ENCODE assay signal across 8 mouse cellular contexts in genomic region chr1:155812581-155813499, GRCm38 (mm10). TPM values are rescaled to one million over a fixed set of nuclear protein-coding genes. Genes with fewer than 3 reads are reported as not detected.
DNase-seq lines count a peak whose midpoint lies in the region; ATAC-seq and TF ChIP-seq lines count a peak whose summit lies in the region.

Gene Qsox1 (minus strand): TSS chr1:155812889.

- peak; percentile 85 for DNase-seq in 3T3-L1 (ENCODE audit: low read depth, low spot score)
- DNase-seq in adrenal gland, postnatal 4 days (ENCODE audit: low spot score in 2 of 2) = peak; percentile 61 to 74
- DNase-seq in embryonic facial prominence, embryonic 14.5 days (ENCODE audit: low spot score) = peak; percentile 93
- DNase-seq in heart, adult 8-10 months (ENCODE audit: low spot score) = peak; percentile 82
- peak; percentile 87 for DNase-seq in kidney, adult 9 months
- peak; percentile 89 for DNase-seq in limb, embryonic 14.5 days (ENCODE audit: low spot score)
- peak; percentile 86 for DNase-seq in midbrain, postnatal 0 days (ENCODE audit: low spot score)
- DNase-seq in spleen, postnatal 14 days (ENCODE audit: low spot score in 2 of 2) = peak; percentile 76 to 82

- peaks cover 27% of the 10 kb centered on the region for H3K4me1 ChIP-seq in embryonic facial prominence, embryonic 14.5 days (ENCODE audit: control insufficient read depth, insufficient read depth, low read length)
- H3K4me1 ChIP-seq in limb, embryonic 14.5 days (ENCODE audit: control insufficient read depth, insufficient read depth, low read length) = peaks cover 23% of the 10 kb centered on the region
- peaks cover 8% of the 10 kb centered on the region; the same call in 1 of the 2 replicates for H3K4me1 ChIP-seq in midbrain, postnatal 0 days (ENCODE audit: insufficient read depth, low read length)

- ATAC-seq in embryonic facial prominence, embryonic 14.5 days (ENCODE audit: low read depth) = peak; percentile 95
- peak; percentile 96 for ATAC-seq in limb, embryonic 14.5 days (ENCODE audit: low FRiP score, low read depth)
- peak; percentile 92 for ATAC-seq in midbrain, postnatal 0 days (ENCODE audit: low FRiP score)

- H3K9me3 ChIP-seq in embryonic facial prominence, embryonic 14.5 days (ENCODE audit: control insufficient read depth, low read length) = no peaks in the 10 kb centered on the region
- H3K9me3 ChIP-seq in limb, embryonic 14.5 days (ENCODE audit: control insufficient read depth, low read length) = no peaks in the 10 kb centered on the region
- H3K9me3 ChIP-seq in midbrain, postnatal 0 days (ENCODE audit: low read length) = no peaks in the 10 kb centered on the region

- peak within 1 kb of the TSS; percentile 82 for H3K4me3 ChIP-seq in embryonic facial prominence, embryonic 14.5 days (ENCODE audit: low read depth, low read length)
- H3K4me3 ChIP-seq in limb, embryonic 14.5 days (replicated peaks; ENCODE audit: low read length) = peak within 1 kb of the TSS; percentile 81
- H3K4me3 ChIP-seq in midbrain, postnatal 0 days (ENCODE audit: low read depth, low read length) = peak within 1 kb of the TSS; percentile 81

- TF ChIP-seq CTCF in midbrain, postnatal 0 days (IDR thresholded peaks at IDR 0.05) = no peak

- 2% methylated on average over 28 of the region's 67 CpGs for WGBS in embryonic facial prominence, embryonic 14.5 days
- WGBS in limb, embryonic 14.5 days = 1% methylated on average over 64 of the region's 67 CpGs
- whole genome bisulfite sequencing in midbrain, postnatal 0 days = under 1% methylated on average over 64 of the region's 67 CpGs

- no peak for TF ChIP-seq POLR2A in limb, embryonic 14.5 days (IDR thresholded peaks at IDR 0.05; ENCODE audit: borderline replicate concordance, extremely low read depth, insufficient read depth, insufficient read length)

- peak within 1 kb of the TSS; percentile 81 for H3K4me2 ChIP-seq in embryonic facial prominence, embryonic 14.5 days (ENCODE audit: low read depth, low read length)
- H3K4me2 ChIP-seq in limb, embryonic 14.5 days (replicated peaks; ENCODE audit: low read depth, low read length, severe bottlenecking) = peak within 1 kb of the TSS; percentile 60
- peak within 1 kb of the TSS; percentile 71 for H3K4me2 ChIP-seq in midbrain, postnatal 0 days (ENCODE audit: low read depth, low read length, poor library complexity, severe bottlenecking)

- H3K27ac ChIP-seq in embryonic facial prominence, embryonic 14.5 days (replicated peaks; ENCODE audit: low read depth, low read length) = peak within 1 kb of the TSS; percentile 70; the same call in 1 of the 2 replicates
- peak within 1 kb of the TSS; percentile 55 for H3K27ac ChIP-seq in limb, embryonic 14.5 days (replicated peaks; ENCODE audit: low read depth, low read length)
- peak within 1 kb of the TSS; percentile 48 for H3K27ac ChIP-seq in midbrain, postnatal 0 days (ENCODE audit: low read depth, low read length)

- no peaks in the 10 kb centered on the region for H3K36me3 ChIP-seq in embryonic facial prominence, embryonic 14.5 days (ENCODE audit: control insufficient read depth, insufficient read depth, low read length)
- no peaks in the 10 kb centered on the region for H3K36me3 ChIP-seq in limb, embryonic 14.5 days (ENCODE audit: control insufficient read depth, insufficient read depth, low read length)
- H3K36me3 ChIP-seq in midbrain, postnatal 0 days (ENCODE audit: insufficient read depth, low read length) = no peaks in the 10 kb centered on the region

- no peaks in the 10 kb centered on the region for H3K27me3 ChIP-seq in embryonic facial prominence, embryonic 14.5 days (replicated peaks; ENCODE audit: control insufficient read depth, insufficient read depth, low read length)
- no peaks in the 10 kb centered on the region for H3K27me3 ChIP-seq in limb, embryonic 14.5 days (ENCODE audit: control insufficient read depth, insufficient read depth, low read length)
- H3K27me3 ChIP-seq in midbrain, postnatal 0 days (ENCODE audit: insufficient read depth, low read length) = no peaks in the 10 kb centered on the region

- peak within 1 kb of the TSS; percentile 74 for H3K9ac ChIP-seq in embryonic facial prominence, embryonic 14.5 days (ENCODE audit: low read depth, low read length)
- peak within 1 kb of the TSS; percentile 73 for H3K9ac ChIP-seq in limb, embryonic 14.5 days (ENCODE audit: low read depth, low read length, severe bottlenecking)
- H3K9ac ChIP-seq in midbrain, postnatal 0 days (replicated peaks; ENCODE audit: low read length, poor library complexity, severe bottlenecking) = peak within 1 kb of the TSS; percentile 71

RNA-seq across cellular contexts. Expression of gene Qsox1, which starts in this region (rescaled TPM):
- total RNA-seq in adrenal gland, postnatal 4 days (2021) = 10 to 100 TPM; 69.3 to 82.2 TPM
- 13.1 and 15.6 TPM in 2 replicates for polyA plus RNA-seq in embryonic facial prominence, embryonic 14.5 days (2014; fragmentation: Nextera tagmentation; extraction: Ambion mirVana)
- total RNA-seq in heart, adult 8-10 months (2022) = 10 to 100 TPM; 31.0 to 36.3 (median 34.5) TPM
- 65.6 and 83.1 TPM in 2 replicates for polyA plus RNA-seq in limb, embryonic 14.5 days (2012; rRNA removed)
- 15.0 and 16.1 TPM in 2 replicates for polyA plus RNA-seq in limb, embryonic 14.5 days (2014; fragmentation: Nextera tagmentation; extraction: Ambion mirVana)
- total RNA-seq in midbrain, postnatal 0 days (2014; rRNA removed) = 31.7 and 32.7 TPM in 2 replicates
- polyA plus RNA-seq in midbrain, postnatal 0 days (2015; fragmentation: Nextera tagmentation; extraction: Ambion mirVana) = 21.3 and 23.0 TPM in 2 replicates

Comparison
In these comparisons a context has a peak if more than half of its experiments do, and no peak if none do; other contexts are left out.
1. Peak in every context shown above with its lines: DNase-seq, ATAC-seq, H3K4me3 ChIP-seq and H3K27ac ChIP-seq.